Mouse (Mus musculus) retina, adult 2 months (tissue): ENCODE measurements around the gene Trmt2b.
"Not testable (repeated sequence)": the region's sequence is repeated elsewhere in the genome, so short reads cannot be mapped to it uniquely, and the experiment has no call there.

Source experiments
- DNase-seq: peaks from one replicate; pipeline ENCODE4 v3.0.0-alpha.2; 2012; ENCODE audit warnings: low read depth, low spot score

Gene Trmt2b

GRCm38 (mm10) chrX:134220618-134221017 is 56.2 kb downstream of the Trmt2b start:
- no peak for DNase-seq

DNA sequence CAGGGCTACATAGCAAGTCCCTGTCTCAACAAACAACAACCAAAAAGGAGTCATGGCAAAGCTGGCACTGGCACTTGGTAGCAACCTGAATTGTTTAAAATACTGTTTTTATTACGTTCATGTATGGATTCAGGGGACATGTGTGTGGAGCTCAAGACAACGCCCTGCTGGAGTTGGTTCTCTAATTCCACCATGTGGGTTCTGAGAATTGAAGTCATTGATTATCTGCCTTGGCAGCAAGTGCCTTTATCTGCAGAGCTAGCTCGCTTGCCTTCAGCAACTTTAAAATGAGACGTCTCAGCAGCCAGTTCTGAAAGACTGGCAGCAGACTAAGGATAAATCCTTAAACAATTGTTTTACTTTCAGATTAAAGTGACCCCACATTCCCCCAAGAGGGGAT is 58.6 kb downstream of the Trmt2b start:
- DNase-seq = no peak

DNA sequence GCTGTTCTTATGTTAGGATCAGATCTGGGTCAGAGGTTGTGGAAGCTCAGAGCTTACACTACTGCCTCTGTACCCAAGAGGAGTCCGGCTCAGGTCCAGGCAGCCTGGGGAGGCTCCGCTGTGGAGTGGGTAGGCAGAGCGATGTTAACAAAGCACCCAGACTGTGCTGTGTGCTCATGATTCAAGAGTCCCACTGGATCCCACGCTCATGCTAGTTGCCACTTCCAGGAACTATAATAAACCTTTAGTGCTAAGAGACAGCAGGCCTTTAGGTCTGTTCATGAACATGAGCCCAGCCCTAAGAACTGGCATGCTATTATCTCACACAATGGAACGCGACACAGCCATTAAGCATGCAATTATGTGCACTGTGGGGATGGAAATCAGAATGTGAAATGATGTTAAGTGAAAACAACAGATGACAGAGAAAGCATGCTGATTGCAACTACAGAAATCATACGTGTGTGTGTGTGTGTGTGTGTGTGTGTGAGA is 65.6 kb downstream of the Trmt2b start:
- no peak for DNase-seq

DNA sequence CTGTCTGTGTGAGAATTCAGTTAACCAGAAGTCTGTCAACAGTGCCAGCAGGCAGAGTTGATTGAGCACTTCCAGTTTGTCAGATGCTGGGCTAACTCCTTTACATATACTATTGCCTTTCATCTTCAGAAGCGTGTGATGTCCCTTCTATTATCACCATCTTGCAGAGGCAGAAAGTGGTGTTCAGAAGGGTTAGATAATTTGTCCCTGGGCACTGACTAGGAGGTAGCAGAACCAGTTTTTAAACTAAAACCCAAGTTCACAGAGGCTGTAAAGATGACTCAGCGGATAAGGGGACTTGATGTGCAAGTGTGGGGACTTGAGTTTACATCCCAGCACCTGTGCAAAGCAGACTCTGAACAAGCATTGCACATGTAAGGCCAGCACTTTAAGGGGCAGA is 68.3 kb downstream of the Trmt2b start:
- no peak for DNase-seq

- not testable (repeated sequence) for DNase-seq
These were observed 89.6 kb downstream of the Trmt2b start, which contains the start of gene Arl13a for GRCm38 (mm10) chrX:134187201-134187600. Arl13a (plus strand) TSS chrX:134187501.

DNA sequence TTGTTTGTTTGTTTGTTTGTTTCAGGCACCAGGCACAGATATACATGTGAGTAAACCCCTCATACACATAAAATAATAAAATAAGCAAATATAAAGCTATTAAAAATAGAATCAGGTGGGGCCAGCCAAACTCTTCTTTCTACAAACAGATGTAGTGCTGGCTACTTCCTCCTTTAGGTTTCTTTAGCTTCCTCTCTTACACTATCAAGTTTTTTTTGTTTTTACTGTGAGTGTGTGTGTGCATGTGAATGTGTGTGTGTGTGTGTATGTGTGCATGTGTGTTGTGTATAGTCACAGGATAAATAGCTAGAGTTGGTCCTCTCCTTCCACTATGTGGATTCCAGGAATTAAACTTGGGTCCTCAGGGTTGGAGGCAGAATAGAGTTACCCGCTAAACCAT is 102.1 kb downstream of the Trmt2b start:
- DNase-seq = no peak
